Mouse (Mus musculus): ENCODE data around the gene Prl7d1.
A peak's percentile ranks its signal among the peaks of the same experiment; 100 is the strongest.

Prl7d1 gene

GRCm38 (mm10) chr13:27716636-27717035, at the start of gene Prl7d1:
Prl7d1 (minus strand) TSS chr13:27716736.
- no peak for DNase-seq (ENCODE audit: low read depth, low spot score)

DNA sequence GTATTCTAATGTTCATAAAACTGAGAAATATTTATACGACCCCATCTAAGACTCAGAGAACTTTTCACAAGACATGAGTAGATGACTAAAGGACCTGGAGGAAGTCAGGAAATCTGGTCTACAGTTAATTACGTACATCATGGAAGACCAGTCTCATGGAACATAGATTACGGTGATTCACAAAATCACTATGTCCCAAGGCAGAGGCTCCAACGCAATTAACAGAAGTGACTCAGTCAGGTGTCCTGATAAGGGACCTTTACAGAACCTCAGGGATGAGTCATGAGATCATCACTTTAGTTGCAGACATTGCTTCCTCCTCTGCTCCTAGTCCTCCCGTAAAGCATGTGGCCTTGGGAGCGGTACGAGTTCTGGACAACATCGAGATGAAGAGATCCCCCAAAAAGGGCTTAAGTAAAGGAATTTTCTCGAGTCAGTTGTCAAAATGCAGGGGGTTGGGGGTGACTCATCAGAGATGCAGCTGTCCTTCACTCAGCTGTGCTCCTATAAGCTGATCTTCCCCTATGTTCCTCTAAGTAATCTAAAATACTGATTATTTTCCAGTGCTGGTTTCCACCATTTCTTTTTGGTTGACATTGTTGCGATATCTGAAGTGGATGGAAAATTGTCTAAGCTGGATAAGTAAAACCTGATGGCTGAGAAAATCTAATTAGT, 18.1 kb upstream of the Prl7d1 start:
- DNase-seq (ENCODE audit: low read depth, low spot score) = peak; percentile 73

- DNase-seq (ENCODE audit: low read depth, low spot score) = peak; percentile 94
Measured at GRCm38 (mm10) chr13:27730286-27730959, 13.9 kb upstream of the Prl7d1 start.

- DNase-seq (ENCODE audit: low read depth, low spot score) = peak; percentile 86
Measured at GRCm38 (mm10) chr13:27725057-27725456, 8.5 kb upstream of the Prl7d1 start.

- DNase-seq (ENCODE audit: low read depth, low spot score) = peak; percentile 93
Measured at GRCm38 (mm10) chr13:27706521-27706920, 10.0 kb downstream of the Prl7d1 start.

GRCm38 (mm10) chr13:27667936-27668335, 48.6 kb downstream of the Prl7d1 start, which contains the start of gene Prl7a2:
Prl7a2 (minus strand) TSS chr13:27668036.
- DNase-seq (ENCODE audit: low read depth, low spot score) = no peak

DNA sequence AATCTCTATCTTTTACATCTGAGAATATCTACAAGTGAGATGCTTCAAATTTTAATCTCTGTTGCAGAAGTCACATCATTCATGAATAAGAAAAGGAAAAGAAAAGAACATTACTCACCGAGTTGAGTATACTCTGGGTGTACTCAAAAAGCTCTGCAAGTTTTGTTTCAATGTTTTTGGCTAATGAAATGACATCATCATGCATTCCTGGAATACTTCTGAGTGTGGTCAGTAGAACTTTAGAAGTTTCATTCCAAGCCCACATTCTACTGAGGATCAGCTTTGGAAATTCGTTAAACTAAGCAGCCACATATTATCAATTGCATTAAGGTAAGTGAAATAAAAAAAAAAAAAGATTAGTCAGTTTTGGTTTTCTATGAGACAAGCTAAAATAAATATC, 55.8 kb downstream of the Prl7d1 start:
- DNase-seq (ENCODE audit: low read depth, low spot score) = peak; percentile 74
